Mouse (Mus musculus) retina, adult 2 months (tissue): ENCODE results near the gene Pcare.

Experiments used
- DNase-seq: peaks from one replicate; pipeline ENCODE4 v3.0.0-alpha.2; 2012; ENCODE audit warnings: low read depth, low spot score

The Pcare gene

DNA sequence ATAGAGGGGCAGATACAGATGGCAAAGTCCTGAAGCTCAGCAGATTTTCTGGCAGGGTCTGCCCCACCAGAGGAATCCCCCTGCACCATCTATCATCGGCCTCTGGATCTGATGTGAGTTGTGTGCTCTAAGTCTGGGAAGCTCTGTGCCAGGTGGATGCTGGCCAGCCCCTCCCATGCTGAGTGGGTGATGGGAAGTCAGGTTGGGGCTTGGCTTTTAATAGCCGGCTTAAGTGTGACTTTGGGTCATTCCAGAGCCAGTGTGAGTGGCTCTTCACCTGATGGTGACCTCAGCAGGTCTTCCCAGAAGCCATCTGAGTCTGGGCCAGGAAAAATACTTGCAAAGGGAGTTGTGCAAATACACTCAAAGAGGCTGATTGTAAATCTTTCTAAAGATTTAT, 22.0 kb downstream of the Pcare start:
- DNase-seq: no peak

DNA sequence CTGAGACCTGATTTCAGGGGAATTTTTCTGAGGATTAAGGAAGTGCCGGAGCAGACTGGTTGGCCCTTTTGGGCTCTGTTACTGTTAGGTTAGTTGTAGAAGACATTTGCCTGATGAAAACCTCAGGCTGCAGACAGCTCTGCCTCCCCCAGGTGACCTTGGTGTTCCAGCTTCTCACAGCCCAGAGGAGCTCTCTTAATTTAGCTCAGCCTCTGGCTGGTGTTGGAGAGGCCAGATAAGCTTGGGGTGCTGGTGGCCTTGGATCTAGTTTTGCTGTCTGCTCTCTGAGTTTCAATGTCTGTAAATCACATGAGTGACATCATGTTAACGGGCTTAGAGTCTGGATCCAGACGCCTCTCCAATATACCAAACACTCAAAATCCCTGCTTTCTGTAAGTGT, 31.7 kb downstream of the Pcare start:
- DNase-seq: no peak

DNA sequence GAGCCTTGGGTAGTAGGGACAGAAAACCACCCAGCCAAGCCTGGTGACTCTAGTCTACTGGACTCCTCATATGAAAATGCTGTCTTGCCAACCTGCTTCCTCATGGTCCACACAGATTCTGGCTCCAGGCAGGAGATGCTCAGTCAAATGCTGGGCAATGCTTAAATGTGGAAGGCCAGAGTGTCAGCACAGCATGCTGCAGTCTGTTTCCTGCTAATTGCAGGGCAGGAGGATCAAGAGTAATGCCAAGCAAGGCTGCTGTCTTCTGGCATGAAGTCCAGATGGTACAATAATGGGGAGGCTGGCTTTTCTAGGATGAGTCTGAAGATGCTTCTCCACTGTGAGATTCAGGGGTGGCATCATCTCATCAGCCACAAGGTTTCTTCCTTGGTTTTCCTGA, 32.3 kb downstream of the Pcare start:
- DNase-seq: no peak

DNA sequence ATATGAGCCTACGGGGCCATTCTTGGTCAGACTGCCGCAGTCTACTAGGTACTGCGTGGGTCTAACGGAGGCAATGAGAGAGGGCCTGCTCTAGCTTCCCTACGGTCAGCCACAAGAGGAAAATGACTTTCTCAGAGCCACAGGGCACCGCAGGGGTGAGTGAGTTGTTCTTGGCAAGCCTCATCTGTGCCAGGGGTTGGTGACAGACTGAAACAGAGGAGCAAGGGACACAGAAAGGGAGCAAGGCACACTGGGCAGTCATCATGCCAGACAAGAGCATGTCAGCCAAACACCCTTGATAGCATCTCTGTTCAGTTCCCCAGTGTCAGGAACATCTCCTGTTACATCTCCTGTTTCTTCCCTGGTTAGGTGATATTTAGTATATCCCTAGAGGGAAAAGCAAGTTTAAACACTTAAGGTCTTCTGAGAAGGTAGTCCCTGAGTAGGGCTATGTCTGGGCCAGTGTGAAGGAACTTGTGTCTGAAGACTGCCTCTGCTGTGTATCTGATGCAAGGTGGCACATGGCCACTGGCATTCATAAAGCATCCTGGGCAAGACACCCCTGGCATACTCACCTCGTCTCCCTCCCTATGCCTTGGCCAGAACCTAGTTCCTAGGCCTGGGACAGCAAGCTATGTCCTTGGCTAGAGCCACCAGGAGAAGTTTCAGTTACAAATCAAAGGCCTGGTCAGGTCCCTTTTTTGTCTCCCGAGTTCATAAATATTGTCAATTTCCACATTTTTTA, 34.6 kb downstream of the Pcare start:
- no peak for DNase-seq

DNA sequence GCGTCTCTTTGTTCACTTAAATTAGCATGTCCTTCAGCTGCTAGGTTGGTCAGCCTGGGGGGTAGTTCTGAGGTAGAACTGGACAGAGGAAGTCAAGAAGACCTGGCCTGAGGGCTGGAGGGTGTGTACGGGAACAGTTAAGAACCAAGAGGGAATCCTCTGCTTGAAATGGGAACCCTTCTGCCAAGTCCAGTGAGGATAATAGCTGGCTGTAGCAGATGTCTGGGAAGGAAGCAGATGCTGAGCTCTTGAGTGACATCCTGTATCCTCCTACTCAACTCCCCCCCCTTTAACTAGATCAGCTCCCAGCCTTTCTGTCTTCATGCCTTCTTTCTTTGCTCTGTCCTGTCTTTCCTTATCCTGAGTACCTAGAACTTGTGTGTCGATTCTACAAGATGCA, 37.7 kb downstream of the Pcare start:
- no peak for DNase-seq

DNA sequence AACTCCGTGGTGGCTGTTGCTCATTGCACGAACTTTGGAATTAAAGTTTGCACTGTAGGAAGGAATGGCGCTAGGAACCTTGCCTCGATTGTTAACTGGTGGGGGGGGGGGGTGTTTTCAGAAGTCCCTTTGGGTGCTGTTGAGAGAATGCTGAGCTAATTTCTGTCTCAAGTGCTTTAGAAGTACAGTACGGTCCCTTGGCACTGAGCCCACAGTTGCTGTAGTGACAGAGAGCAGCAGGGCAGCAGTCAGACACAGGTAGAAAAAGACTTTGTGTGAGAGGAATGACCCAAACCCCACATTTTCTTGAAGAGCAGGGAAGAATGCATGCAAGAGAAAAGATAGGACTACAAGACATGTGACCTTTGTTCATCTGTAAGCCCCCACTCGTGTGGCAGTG, 40.4 kb downstream of the Pcare start:
- DNase-seq: no peak

DNA sequence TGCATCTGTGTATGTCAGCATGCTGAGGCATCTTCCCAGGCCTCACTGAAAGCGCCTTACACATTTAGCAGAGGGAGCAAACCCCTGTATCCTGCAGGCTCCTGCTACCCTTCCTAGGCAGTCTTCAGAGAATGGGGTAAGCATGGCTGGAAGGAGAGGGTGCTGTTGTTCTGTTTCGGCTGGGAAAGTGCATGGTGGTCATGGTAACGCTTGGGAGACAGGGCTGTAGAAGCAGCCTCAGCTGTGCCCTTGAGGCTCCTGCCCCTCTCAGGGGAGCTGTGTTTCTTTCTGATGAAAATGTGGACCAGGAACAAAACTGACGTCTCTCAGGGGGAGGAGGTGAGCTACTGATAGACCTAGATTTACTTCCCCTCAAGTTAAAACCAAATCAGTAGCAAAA, 45.0 kb downstream of the Pcare start:
- DNase-seq: no peak

DNA sequence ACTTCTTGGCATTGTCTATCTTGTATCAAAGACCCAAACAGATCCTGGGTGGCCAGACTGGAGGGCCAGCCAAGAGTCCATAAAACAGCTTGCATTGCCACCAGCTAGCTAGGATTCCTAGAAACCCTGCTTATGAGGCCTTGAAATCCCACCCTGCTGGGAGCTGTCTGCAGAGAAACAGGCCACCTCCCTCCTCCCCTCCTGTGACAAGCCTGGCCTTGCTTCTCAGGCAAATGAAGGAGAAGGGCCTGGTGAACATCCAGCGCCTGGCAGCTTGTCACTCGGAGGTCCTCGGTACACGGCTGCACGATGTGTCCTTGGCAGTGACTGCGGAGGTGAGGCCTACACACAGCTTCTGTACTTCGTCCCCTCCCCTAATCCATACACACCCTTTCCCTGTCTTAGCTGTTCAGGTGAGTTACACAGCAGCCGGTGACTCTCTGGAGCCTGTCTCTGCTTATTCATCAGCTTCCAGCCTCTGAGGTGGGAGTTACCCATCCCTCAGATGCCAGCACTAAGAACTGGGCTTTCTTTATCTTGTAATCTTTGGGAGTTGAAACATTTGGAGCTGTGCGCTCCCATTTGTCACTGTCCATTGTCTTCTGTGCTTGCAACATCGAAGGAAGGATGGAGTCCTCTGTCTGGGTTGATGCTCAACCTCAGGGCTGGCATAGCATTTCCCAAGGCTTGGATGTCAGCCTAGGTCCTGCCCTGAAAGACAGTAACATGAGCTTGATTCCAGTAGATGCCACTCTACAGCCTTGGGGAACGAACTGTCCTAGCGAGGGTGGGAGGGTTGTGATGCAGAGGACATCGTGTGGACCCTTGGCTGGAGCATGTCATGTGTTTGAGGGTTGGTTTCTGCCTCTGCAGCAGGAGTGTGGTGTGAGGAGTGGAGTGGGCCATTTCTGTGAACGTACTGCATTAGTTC, 46.9 kb downstream of the Pcare start:
- DNase-seq: no peak

DNA sequence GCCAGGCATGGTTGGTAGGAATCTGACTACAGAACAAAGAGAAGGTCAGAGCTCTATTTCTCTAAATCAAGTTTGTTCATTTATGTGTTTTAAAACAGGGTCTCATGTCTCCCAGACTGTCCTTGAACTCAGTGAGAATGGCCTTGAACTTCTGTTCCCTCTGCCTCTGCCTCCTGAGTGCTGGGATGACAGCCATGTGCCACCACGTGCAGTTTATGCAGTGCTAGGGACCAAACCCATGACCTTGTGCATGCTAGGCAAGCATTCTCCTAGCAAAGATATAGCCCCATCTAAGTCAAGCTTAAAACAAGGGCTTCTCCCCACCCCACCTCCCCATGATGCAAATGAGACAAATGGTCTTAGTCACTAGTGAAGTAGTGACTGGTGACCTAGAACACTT, 47.6 kb downstream of the Pcare start:
- DNase-seq: no peak

DNA sequence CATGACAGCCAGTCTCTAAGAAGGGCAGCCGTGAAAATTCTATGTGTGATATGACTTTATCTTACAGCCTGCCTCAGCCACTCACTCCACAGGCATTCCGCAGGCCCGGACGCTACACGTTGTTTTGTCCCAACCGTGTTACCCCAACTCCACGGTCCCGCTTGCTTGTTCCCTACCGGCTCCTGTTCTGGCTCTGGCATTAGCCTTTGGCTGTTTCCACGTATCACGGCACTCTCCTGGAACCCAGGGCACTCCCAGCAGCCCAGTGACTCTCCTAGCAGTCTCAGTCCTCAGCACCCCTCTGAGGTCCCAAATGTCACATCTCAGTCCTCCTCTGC, 54.1 kb downstream of the Pcare start:
- no peak for DNase-seq

DNA sequence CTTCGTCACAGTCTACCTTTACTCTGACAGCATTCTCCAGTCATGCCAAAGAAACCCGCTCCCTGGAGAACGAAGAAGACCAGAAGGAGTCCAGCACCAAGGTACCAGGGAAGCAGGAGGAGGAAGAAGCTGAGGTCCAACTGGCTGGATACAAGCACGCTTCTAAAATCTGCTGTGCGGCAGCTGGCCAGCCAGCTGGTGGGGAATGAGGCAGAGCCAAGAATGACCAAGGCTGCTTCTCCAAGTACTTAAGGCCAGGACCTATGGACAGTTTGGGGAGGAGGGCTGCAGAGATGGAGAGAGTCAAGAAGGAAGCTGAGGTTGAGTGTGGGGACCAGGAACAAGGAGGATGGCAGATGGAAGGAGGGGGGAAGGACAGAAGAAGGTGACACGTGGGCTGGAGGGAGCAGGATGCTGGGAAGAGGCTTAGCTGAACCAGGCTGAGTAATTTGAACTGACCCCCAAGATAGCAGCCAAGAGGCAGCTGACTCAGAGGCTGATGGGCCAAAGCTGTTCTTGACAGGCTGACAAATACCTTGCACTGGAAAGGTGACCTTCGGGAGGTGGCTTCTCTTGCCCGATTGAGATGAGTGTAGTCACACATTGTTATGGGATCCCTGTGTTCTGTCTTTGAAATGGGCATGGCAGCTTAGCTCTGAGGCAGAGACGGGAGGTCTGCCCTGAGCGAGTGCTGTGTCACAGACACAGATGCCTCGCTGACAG, 54.6 kb downstream of the Pcare start:
- DNase-seq: no peak

DNA sequence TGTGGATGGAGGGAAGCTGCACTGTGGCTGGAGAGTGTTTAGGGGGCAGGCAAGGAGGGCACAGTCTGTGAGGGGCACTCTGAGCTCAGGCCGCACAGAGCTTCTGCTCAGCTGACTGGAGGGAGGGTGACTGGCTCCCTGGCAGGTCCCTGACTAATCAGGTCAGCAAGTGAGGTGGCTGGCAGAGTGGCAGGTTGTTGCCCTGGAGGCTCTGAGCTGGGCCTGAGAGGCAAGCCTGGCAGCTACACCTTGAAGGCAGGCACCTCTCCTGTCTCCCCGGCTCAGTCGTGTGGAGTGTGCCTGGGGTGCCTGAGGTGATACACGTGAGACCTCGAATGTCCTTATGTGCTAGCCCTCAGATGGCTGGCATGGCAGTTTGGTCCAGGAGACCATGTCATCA, 56.3 kb downstream of the Pcare start:
- no peak for DNase-seq

DNA sequence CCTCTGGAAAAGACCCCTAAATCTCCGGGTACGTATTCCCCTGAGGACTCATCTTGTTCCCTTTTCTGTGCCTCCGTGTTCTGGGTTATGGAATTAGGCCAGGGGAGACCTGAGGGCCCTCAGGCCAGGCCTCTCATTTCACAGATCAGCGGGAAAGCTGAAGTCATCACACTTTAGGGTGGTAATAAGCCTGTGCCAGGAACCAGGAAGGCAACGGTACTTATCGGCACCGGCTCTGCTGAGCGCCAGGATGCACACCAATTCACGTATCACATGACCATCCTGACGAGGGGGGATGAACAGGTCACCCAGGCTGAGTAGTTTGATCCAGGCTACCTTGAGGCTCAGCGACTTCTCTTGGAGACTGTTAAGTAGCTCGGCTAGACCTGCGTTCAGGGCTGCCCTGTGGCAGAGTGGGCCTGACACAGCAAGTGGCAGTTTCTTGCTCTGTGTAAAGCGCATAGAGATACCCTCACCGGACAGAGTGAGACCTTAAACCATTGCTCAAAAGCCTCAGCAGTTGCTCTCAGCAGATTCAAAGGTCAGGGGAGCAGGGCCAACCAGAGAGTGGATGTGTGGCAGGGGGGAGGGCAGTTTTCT, 56.9 kb downstream of the Pcare start:
- no peak for DNase-seq

DNA sequence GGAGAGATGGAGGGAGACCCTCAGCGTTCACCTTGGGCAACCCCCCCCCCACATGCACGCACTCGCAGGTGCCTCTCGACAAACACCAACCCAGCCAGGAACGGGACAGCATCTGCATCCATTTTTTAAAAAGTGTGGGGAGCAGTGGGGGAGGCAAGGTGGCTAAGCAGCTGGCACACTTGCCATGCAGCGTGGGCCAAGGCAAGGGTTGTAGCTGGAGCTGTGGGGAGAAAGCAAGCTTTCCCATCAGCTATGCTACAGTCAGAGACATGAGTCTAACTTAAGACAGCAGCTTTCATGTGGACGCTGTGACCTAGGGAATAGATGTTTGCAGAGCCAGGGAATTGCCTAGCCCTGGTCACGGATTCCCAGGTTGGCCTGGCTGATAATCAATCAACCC, 57.5 kb downstream of the Pcare start:
- no peak for DNase-seq

DNA sequence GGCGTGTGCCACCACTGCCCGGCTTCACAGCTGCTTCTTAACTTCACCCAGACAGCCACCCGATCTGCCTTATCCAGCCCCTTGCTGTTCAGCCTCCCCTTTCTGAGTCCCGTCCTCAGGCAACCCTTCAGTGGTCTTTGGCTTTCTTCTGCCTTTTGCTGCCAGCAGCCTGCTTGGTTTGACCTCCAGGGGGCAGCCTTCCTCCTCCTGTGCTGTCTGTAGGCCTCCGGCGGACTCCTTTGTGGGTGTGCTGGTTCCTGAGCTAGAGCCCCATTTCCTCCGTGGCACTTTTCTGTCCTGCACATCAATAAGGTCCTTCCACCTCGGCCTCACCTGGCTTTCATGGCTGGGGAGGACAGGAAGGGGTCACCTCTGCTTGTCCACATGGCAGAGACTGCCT, 58.9 kb downstream of the Pcare start:
- DNase-seq: no peak
